Mouse (Mus musculus) 3T3-L1 (cell line): ENCODE measurements at regions not wholly inside any gene's neighbourhood (a gene's known extent, or its start where the extent isn't known, plus 50 kb on each side); places are given as distances from the start of the nearest gene placed in this dataset.
A peak's percentile ranks its signal among the peaks of the same experiment; 100 is the strongest.

ENCODE experiments used
- DNase-seq: peaks from one replicate; pipeline ENCODE4 v3.0.0-alpha.2; 2015; ENCODE audit warnings: low read depth, low spot score

- no peak for DNase-seq
Observed at GRCm38 (mm10) chr7:95688151-95689146, 482.6 kb upstream of the Tenm4 start.

GRCm38 (mm10) chr7:95689161-95689833, 481.7 kb upstream of the Tenm4 start:
- DNase-seq, result no peak

- no peak for DNase-seq
Observed at GRCm38 (mm10) chr7:95699506-95699905, 471.5 kb upstream of the Tenm4 start.

GRCm38 (mm10) chr7:95710088-95710487, 461.0 kb upstream of the Tenm4 start:
- DNase-seq, result no peak

- DNase-seq, result no peak
Observed at GRCm38 (mm10) chr7:95720083-95720482, 451.0 kb upstream of the Tenm4 start.

GRCm38 (mm10) chr7:95725716-95726487, 445.1 kb upstream of the Tenm4 start:
- DNase-seq, result no peak

- DNase-seq, result no peak
Observed at GRCm38 (mm10) chr7:95733807-95734206, 437.2 kb upstream of the Tenm4 start.

GRCm38 (mm10) chr7:95734587-95734986, 436.5 kb upstream of the Tenm4 start:
- DNase-seq, result no peak

- DNase-seq, result no peak
Observed at GRCm38 (mm10) chr7:95736716-95737115, 434.3 kb upstream of the Tenm4 start.

GRCm38 (mm10) chr7:95738725-95739245, 432.3 kb upstream of the Tenm4 start:
- DNase-seq, result peak; percentile 36

- DNase-seq, result no peak
Observed at GRCm38 (mm10) chr7:95739779-95740178, 431.3 kb upstream of the Tenm4 start.

GRCm38 (mm10) chr7:95758375-95758774, 412.7 kb upstream of the Tenm4 start:
- no peak for DNase-seq

GRCm38 (mm10) chr7:95760945-95761661, 409.9 kb upstream of the Tenm4 start:
- DNase-seq, result no peak

- DNase-seq, result no peak
Observed at GRCm38 (mm10) chr7:95766356-95767150, 404.5 kb upstream of the Tenm4 start.

- no peak for DNase-seq
Observed at GRCm38 (mm10) chr7:95784523-95784922, 386.5 kb upstream of the Tenm4 start.

- no peak for DNase-seq
Observed at GRCm38 (mm10) chr7:95787543-95787942, 383.5 kb upstream of the Tenm4 start.

- no peak for DNase-seq
Observed at GRCm38 (mm10) chr7:95787951-95788350, 383.1 kb upstream of the Tenm4 start.

- no peak for DNase-seq
Observed at GRCm38 (mm10) chr7:95789424-95789823, 381.6 kb upstream of the Tenm4 start.

- DNase-seq, result no peak
Observed at GRCm38 (mm10) chr7:95799022-95799421, 372.0 kb upstream of the Tenm4 start.

- DNase-seq, result no peak
Observed at GRCm38 (mm10) chr7:95809626-95810025, 361.4 kb upstream of the Tenm4 start.
